Mouse (Mus musculus): ENCODE measurements around the gene Peli2. TPM values are rescaled to one million over a fixed set of nuclear protein-coding genes. Genes with fewer than 3 reads are reported as not detected.
A peak's percentile ranks its signal among the peaks of the same experiment; 100 is the strongest.

Gene Peli2
- total RNA-seq, 2 experiments from 2014 or later = 21.3 to 42.4 TPM

DNA sequence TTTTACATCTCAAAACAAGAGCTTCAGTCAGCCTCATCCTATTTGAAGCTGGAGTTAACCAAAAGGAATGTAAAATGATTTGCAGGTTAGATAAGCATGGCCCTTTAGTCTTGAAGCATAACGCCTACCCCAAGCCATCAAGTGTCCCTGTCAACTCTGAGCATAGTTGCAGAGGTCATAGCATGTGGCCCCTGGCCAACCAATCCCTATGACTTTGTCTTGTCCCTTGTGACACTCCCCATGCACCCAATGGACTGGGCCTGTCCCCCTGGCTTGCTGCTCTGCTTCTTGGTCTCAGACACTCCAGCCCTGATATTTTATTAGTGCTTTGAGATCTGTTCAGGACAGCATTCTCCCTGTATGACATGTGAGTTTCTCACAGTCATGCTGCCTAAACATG lies 30.3 kb downstream of the Peli2 start:
- no peak for DNase-seq (ENCODE audit: low spot score in 2 of 2)

DNA sequence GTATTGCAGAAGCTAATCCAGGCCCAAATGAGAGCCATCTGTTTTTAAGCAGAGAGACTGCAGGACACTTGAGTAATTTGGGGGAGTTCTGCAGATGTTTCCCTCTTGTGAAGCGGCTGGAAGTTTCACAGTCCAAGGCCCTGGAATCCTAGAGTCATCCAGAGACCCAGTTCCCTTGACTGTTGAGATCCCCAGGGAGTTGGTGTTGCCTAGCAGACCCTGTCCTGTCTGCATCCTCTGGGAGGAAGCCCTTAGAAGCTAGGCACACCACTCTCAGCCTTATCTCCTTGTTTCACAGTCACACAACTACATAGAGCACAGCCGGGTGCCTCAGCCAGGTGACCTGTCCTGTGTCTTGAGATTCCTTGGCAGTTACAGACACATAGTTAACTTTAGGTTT lies 30.9 kb downstream of the Peli2 start:
- no peak for DNase-seq (ENCODE audit: low spot score in 2 of 2)

DNA sequence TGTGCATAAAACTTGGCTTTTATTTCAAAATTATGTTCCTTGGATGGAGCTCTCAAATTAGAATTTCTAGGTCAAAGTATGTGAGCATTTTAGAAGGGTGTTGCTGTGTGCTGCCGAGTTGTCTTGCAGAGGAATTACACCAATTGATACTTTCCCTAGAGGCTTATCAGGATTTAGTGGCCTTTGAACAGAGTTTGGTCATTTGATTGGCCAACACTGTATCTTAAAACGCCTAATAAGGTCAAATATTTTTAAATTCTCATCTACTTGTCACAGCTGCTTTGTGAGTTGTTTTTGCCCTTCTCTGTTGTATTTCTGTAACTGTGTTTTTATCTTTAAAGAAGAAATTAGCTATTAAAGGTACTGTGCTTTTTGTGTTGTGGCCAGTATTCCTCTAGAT lies 32.4 kb downstream of the Peli2 start:
- DNase-seq (ENCODE audit: low spot score in 2 of 2) = no peak

DNA sequence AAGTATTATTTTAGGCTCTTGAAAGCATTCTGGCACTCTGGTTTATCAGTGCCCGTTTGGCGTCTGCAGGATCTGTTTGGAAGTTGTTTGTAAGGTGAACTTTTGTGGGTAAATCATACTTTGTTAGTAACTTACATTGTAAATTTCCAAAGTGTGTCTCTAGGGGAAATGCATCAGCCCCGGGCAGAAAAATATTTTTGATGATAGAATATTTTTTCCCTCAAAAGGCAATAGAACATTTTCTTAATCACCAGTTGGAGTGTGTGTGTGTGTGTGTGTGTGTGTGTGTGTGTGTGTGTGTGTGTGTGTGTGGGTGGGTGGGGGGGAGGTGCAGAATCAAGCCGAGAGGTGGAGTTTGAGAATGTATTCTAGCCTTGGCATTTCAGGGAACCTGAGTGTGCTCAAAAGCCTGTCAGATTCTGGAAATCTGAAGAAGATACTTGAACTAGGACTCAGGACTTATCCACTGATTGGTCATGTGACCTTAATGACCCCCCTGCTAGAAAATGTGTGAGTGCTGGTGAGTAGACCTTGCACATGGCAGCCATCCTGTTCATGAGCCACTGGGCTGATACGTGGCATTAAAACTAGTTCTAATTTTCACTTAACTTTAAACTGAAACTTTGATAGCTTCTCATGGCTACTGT lies 33.4 kb downstream of the Peli2 start:
- DNase-seq (ENCODE audit: low spot score in 2 of 2) = peak in 1 of 2 experiments; percentile 15

DNA sequence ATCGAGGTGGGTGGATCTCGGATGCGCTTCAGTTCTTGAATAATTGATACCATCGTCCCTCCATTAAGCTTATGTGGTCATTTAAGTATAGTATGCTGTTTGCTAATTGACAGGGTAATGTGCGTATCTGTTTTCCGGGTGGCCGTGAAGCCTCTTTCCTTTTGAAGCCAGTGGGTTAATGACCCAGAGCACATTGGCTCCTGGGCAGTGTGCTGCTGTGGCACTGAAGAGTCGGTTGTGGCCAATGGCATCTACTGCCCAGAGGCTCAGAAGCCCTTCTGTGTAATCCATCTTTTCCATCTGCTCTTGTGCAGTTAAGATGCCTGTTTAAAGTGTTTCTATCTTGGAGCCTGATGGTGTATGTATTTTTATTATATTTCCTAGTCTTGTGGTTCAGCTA lies 34.0 kb downstream of the Peli2 start:
- DNase-seq (ENCODE audit: low spot score in 2 of 2) = peak in 1 of 2 experiments; percentile 14

DNA sequence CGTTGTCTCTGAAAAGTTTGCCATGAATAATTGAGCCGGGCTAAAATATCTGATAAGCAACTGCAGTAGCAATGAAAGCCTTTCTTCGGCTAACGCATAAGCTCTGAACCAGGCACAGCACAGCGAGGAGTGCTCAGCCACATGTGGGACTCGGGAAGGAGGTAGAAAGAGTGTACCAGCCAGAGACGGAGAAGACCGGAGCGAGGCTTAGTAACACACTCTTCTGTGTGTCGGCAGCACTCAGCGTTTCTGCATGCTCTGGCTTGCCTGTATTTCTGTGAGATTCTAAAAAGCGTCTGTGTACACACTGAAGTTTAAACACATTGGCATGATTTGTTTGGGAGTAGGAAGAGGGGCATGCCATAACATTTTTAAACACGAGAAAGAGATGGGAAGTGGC lies 34.5 kb downstream of the Peli2 start:
- peak in 1 of 2 experiments; percentile 16 for DNase-seq (ENCODE audit: low spot score in 2 of 2)

DNA sequence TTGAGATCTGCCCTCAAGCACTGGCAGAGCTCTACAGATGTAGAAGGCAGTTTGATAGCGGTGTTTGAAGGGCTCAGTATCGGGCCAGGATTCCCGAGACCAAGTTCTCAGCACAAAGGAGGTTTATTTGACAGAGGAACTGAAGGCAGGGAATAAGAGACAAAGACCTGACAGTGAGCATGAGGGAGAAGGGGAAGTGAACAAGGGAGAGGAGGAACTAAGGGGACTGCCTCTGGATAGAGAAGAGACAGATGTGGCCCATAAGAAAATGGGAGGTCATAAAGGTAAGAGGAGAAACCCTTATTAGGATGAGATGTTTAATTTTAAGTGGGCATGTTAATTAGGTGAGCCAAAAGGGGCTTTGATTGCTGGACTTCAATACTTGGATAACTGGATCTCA lies 36.5 kb downstream of the Peli2 start:
- DNase-seq (ENCODE audit: low spot score in 2 of 2) = peak in 1 of 2 experiments; percentile 11

DNA sequence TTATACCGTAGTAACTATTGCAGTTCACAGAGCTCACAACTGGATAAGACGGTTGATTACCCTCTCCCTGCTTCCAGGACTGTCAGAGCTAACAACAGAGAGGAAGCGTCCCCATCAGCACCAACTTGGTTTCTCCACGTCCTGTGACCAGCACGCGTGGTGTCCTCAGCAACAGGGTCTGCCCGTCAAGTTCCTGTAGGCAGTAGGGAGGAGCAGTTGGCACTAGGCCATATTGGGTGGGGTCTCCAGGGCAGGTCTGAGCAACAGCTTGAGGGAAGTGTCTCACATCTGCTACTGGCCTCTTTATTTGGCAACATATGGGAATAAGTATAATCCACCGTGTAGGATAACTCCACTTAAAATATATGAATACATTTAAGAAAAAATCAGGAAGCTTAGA lies 37.2 kb downstream of the Peli2 start:
- DNase-seq (ENCODE audit: low spot score in 2 of 2) = peak in 1 of 2 experiments; percentile 5

DNA sequence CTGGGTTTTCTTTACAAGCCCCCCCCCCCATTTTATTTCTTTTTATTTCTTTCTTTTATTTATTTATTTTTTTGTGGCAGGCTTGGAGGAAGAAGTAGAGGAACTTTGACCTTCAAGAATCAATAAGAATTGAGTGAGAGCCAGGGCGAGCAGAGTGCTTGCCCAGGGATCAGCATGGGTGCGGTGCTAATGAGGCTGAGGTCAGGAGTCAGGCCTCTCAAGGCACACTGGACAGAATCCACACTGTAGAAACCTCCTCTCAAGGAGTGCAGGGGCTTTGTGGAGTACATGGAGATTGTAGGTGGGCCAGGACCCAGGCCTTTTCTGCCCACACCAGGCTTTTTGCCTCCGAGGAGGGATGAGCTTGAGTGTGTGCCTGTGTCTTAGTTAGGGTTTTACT lies 38.8 kb downstream of the Peli2 start:
- DNase-seq (ENCODE audit: low spot score in 2 of 2) = no peak

DNA sequence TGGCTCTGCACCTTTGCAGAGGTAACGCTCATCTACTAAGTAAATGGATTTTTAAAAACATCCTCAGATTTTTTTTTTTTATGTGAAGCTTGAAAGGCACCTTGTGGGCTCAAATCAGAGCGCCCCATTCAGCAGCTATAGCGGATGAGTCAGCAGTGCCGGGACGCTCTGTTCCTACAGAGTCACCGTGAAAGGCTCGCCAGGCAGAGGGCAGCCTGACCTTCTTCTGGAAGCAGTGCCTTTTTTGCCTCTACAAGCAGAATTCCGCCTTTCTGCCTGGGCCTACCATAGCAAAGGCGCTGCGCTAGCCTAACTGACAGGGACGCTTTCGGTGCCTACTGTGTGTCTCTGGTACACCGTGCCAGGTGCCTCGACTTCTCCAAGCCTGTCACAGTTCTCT lies 41.8 kb downstream of the Peli2 start:
- DNase-seq (ENCODE audit: low spot score in 2 of 2) = peak in 1 of 2 experiments; percentile 42

DNA sequence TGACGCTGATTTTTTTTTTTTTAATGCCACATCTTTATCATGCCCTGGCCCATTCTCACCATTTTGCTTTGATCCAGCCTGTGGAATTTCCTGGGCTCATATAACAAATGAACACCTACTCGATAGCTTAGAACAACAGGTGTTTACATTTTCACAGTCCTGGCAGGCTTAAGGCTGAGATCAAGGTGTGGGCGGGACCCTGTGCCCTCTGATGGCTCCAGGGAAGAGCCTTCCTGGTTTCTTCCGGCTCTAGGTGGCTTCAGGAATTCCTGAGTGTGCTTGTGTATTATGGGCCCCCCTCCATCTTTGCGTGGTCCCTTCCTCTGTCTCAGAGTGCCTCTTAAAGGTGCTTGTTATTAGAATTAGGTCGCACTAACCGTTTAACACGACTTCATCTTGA lies 44.3 kb downstream of the Peli2 start:
- DNase-seq (ENCODE audit: low spot score in 2 of 2) = no peak

DNA sequence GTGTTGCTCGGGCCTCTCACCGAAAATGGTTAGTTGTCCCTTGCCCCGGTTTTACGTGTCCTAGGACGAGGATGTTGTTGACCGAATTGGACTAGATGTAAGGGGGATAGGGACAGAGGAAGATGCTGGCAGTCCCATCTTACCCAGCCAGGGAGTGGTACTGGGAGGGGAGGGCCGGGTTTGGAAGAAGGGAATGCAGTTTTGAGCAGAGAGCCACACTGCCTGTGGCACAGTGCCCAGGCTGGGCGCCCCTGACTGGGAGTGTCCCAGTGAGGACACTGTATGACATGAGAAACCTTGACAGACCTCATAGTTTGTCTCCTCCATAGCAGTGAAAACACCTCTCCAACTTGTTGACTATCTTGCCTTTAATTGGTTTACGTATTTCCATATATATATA lies 45.8 kb downstream of the Peli2 start:
- no peak for DNase-seq (ENCODE audit: low spot score in 2 of 2)

DNA sequence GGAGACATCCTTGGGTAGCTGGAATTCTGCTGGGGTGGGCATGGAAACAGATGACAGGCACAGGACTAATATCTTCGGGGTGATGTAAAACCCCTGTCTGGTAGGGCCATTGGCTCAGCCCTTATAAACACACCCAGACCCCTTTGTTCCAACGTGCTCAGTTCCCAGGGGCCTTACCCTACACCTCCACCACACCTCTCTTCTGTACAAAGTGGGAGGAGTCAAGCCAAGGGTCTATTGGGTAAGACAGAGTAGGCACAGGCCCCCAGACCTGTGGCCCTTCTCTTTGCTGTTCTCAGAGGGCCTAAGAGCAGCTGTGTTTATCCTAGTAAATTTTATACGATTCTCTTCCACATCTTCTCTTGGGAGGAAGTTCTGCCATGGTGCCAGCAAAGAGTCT lies 46.4 kb downstream of the Peli2 start:
- DNase-seq (ENCODE audit: low spot score in 2 of 2) = no peak

DNA sequence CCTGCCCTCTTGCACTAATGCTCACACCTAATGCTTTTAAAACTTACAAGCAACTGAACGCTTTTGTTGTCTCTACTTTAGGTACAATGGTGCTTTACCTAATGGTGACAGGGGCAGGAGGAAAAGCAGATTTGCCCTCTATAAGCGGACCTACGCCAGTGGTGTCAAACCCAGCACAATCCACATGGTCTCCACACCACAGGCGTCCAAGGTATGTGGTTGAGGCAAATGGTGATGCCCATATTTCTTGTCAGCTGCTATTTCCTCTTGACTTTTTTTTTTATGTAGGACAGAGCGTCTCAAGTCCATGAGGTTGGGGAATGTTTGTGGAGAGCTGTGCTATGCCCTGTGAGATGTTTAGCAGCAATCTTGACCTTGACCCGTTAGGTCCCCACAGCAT lies 47.5 kb downstream of the Peli2 start:
- DNase-seq (ENCODE audit: low spot score in 2 of 2) = no peak

DNA sequence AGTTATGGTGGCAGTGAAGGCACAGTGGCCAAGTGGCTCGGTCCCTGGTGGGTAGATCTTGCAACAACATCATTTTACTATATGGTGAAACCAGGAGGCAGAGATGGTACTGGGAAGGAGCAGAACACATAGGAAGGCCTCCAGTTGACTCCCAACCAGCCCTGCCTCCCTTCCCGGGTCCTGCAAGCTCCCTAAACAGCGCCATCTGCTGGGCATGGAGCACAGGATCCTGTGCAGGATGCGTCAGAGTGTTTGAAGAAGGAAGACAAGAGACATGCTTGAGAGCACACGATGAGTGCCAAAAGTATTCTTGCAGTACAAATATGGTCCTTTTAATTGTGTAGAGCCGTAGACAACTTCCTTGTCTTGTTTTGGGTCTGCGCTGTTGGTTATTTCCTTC lies 49.3 kb downstream of the Peli2 start:
- DNase-seq (ENCODE audit: low spot score in 2 of 2) = peak; percentile 63 to 65

DNA sequence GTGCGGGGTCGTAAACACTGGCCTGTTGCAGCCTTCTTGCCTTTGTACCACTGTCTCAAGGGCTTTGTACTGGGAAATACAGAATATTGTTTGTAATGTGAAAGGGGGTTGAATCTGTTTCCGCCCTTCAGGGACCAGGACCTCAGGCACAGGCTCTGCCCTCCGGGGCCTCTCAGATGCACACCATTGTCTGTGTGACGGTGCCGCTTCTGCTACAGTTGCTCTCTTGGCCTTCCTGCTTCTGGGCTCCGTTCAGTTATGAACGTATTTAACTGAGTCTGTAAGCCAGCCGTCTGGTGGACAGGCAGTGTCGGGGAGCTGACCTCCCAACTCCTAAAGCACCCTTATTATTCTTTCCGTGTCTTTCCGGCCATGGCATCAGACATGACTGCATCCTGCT lies 50.6 kb downstream of the Peli2 start:
- DNase-seq (ENCODE audit: low spot score in 2 of 2) = peak in 1 of 2 experiments; percentile 14

DNA sequence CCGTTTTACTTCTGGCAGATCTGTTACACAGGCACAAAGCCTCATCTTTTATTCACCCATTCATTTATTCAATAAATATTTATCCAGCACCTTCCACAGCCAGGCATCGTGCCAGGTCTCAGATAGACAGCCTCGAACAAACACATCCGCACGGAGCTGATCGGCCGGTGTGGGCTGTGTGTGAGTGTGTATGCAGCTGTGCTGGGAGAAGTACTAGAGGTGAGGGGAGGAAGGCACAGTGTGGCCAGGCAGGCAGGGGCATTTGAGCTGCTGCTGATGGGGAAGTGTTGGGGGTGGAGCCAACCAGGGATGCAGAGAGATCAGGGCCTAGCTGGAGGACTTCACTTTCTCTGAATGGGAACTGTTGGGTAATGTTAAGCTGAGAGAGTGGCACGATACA lies 51.4 kb downstream of the Peli2 start:
- DNase-seq (ENCODE audit: low spot score in 2 of 2) = no peak

DNA sequence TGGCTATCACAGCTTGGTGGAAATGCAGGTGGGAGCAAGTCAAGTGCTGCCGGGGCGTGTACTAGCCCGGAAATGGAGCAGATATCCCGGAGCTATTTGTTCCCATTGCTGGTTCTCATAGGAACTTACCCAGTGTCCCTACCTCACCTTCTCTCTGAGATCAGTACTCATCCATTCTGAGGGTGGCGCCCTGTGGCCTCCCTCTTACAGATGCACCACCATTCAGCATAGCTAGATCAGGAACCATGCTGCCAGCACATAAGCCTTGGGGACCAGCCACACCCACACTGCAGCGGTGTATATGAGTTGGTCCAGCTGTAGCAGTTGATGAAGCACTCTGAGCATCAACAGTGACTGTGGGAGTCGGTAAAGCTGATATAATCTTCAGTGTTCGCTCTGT lies 52.3 kb downstream of the Peli2 start:
- DNase-seq (ENCODE audit: low spot score in 2 of 2) = no peak

DNA sequence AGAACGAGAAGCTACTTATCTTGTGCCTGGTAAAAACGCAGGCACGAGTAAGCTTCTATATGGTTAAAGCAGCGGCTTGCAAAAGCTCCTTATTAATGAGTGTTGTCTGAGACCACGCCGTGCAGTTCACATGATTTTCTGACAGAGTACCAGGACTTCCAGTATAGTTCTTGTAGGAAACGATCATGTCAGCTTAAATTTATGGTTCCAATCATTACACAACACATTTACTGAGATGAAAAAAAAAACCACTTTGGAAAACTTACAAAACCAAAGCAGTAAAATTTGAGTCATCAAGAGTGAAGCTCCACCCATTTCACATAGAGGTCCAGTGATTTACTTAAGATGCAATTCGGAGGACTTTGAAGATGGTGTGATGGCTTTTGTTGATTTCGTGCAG lies 53.2 kb downstream of the Peli2 start:
- peak in 1 of 2 experiments; percentile 8 for DNase-seq (ENCODE audit: low spot score in 2 of 2)

DNA sequence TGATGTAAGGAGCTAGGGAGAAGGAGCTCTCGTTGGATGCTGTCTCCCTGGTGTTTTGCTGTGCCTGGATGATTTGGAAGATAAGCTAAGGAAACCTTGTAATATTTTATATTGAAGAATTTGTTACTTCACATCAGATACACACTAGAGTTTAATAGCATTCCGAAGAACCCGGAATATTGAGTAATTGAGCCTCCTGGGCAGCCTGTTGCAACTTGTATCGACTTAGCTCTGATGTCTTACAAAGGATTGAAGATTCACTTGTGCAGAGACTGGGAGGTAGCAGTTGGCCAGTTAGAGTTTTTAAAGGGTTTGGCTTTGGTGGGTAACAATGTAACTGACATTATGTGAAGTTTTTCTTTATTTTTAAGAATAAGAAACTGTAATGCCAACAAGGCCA lies 53.7 kb downstream of the Peli2 start:
- peak in 1 of 2 experiments; percentile 7 for DNase-seq (ENCODE audit: low spot score in 2 of 2)

DNA sequence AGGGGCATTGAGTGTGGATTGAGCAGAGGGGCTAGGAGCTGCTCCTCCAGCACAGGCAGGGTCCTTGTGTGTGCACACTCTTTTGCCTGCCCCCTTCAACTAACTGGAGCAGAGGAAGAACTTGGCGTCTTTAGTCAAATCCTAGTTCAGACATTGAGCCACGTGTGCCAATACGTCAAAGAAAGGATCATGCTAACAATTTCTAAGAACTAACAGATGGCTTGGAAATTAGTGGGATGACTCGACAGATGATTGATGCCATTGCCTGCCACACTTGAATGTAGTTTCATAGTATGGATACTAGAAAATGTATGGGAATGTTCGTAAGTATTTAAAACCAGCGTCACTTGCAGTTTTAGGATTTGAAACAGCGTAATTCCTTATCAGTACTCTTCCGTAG lies 54.5 kb downstream of the Peli2 start:
- DNase-seq (ENCODE audit: low spot score in 2 of 2) = no peak

DNA sequence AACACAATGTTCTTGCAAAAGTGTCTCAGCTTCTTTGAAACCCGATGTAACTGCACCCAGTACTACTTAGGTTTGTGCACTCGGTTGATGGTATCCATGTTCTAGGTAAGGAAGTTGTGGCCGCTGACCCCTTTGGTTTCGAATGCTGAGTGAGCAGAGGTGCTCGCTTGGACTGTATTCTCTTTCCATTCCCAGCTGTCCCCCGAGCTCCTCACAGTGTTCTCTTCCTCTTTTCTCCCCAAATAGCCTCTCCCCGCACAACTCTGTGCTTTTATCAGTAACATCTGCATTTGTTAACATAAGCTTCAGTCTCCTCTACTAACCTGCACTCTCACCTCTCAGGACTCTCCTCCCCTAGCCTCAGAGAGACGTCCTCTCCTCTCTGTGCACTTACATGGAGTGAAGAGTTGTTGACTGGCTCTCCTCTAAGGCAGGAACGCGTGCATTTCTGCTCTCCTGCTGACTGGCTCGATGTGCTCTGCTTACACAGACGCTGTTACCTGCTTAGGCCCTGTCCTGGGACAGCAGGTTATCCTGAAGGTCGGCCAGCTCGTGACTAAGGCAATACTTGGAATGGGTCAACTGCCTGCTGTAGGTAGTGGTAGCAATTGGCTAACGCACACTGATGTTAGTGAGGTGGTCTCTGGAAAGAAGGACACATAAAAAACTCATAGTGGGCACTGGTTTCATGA lies 57.8 kb downstream of the Peli2 start:
- DNase-seq (ENCODE audit: low spot score in 2 of 2) = peak in 1 of 2 experiments; percentile 13

DNA sequence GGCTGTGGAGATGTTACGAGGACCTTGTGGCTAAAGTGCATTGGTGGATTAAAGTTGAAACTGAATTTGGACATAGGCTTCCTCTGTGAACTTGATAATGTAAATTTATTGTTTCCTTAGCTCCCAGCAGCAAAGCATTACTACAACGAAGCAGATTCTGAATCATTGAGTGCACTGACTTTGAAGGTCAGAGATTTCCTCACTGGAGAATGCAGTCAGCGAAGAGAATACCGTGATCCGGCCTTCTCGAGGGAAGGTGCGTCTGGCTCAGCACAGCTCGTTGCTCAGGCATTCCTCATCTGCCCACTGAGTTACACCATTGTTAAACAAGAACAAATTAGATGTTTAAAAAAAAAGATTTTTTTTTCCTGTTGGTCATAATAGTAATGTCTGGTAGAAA lies 58.4 kb downstream of the Peli2 start:
- no peak for DNase-seq (ENCODE audit: low spot score in 2 of 2)

All from adrenal gland, adult 18-20 months (tissue).